Mouse (Mus musculus): ENCODE results near the gene Faxc. TPM values are rescaled to one million over a fixed set of nuclear protein-coding genes. Genes with fewer than 3 reads are reported as not detected.

Faxc gene
- total RNA-seq (2015) (not detected in 2 replicates), total RNA-seq (2017) (0.17 TPM in 1 of 2 replicates, not detected in the other)

DNA sequence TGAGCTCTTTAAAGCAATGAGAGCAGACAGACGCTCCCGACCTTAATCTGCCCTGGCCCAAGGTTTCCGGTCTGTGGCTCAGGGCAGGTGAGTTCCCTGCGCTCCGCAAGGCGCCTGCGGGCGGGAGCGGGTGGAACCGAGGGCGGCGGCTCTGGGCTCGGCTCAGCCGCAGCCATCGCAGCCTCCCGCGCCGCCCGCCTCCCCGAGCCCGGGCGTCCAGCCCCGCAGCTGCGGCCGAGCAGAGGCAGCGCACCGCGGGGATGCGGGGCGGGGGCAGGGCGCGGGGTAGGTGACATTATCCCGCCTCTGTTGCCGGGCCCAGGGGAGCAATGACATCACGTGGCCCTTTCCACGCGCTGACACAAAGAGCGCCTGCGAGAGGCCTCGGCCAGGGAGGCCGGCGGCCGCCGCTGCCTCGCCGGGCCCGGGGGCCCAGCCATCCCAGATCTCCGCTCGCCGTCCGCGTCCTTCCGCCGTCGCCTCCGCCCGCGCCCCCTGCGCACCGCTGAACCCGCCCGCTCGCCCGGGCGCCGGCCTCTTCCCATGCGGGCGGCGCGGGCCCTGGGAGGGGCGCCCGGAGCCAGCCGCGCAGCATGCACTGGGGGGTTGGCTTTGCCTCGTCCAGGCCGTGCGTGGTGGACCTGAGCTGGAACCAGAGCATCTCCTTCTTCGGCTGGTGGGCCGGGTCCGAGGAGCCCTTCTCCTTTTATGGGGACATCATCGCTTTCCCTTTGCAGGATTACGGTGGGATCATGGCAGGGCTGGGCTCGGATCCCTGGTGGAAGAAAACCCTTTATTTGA lies at the start of gene Faxc:
TSS of gene Faxc (plus strand) at position 359 of the 801 bp plus-strand sequence.
- ATAC-seq (replicated peaks; ENCODE audit: poor library complexity): peak; percentile 29; the same call in 1 of the 2 replicates

DNA sequence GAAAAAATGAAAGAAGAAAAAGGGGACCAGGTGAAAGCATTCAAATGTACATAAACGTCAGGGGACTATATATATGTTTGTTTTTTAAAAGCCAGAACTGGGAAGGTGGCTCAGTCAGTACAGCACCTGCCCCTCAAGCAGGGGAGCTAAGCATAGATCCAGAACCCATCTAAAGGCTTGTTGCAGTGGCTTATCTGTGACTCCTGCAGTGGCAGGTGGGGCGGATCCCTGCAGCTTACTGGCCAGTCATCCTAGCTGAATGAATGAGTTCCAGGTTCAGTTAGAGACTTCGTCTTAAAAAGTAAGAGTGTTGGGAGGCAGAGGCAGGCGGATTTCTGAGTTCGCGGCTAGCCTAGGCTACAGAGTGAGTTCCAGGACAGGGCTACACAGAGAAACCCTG lies 48.3 kb upstream of the Faxc start:
- no peak for ATAC-seq (replicated peaks; ENCODE audit: poor library complexity)

DNA sequence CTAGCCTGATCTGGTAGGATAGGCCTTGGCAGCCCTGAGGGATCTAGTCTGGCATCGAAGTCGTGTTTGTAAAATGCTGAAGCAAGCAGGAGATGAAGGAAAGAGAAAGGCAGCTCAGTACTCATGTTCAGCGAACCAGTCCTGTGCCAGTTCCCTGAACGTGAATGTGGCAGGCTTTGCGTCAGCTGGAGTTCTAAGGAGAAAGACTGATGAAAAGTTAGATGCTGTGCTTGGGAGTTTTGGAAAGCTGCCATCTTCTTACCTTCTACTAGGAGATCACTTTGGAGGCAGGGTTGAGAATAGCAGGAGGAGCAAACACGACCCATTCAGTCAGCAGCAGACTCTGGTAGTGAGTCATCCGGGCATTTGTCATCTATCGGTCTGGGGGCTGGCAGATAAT lies 45.3 kb upstream of the Faxc start:
- no peak for ATAC-seq (replicated peaks; ENCODE audit: poor library complexity)

DNA sequence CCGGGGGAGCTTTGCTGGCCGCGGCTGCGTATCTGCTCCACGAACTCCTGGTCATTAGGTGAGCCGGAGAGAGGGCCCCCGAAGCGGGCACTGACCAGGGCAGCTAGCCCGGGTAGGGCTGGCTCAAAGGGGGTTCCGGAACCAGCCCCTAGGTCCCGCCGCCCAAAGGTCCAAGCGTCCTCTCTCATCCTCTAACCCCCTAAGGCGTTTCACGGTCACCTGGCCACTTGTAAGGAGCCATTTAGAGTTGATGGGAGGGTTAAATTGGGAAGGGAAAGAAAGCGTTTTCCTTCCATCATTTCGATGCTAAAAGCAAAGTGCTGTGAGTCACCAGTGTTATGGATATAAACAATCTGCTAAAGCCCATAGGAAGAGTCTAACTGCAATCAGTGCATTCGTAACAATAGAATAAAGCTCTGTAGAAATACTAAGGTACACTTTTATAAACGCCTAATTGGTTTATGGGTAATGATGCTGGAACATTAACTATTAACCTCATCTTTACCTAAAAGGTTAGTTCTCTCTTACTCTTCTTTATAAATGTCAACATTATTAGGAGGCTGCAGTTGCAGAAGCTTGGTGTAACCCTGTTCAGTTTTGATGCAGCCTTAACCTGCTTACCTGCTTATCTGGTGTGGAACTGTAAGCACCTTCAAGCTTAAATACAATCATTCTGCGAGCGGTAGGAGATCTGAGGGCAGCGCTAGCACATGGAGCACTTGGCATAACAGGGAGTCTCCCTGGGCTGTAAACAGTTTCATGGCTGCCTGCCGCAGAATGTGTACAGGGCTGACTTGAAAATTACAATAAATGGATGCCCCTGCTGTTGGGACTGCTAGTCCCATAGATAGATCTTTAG lies 872 bp downstream of the Faxc start:
- no peak for ATAC-seq (replicated peaks; ENCODE audit: poor library complexity)

DNA sequence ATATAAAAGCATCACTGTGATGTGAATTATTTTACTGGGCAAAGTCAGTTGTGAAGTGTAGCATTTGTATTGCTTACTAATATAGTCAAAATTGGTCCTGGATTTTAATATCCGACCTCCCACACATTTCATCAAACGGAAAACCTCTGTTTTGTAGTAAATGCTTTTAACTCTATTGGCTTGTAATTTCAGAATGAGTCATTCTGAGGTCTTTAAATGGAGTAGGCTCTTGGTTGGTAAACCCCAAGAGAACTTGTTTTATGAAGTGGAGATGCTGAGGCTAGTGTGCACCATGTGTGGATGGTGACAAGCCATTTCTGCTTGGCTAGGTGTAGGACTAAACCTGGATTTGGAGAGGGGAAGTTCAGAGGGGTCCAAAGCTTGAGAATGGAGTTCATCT lies 4.2 kb downstream of the Faxc start:
- ATAC-seq (replicated peaks; ENCODE audit: poor library complexity): no peak

DNA sequence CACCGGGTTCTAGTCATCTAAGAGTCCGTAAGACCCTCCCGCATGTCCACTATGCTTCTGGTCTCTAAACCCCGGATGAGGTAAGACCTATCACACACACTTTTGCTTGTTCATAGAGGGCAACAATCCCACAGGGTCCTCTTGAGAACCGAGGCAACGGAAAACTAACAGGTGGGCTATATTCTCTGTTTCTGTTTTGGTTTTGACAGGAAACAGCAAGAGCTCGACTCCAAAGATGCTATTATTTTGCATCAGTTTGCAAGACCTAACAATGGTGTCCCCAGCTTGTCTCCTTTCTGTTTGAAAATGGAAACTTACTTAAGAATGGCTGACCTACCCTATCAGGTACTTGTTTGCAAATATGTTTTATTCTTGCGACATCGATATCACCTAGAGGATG lies 5.3 kb downstream of the Faxc start:
- ATAC-seq (replicated peaks; ENCODE audit: poor library complexity): no peak

DNA sequence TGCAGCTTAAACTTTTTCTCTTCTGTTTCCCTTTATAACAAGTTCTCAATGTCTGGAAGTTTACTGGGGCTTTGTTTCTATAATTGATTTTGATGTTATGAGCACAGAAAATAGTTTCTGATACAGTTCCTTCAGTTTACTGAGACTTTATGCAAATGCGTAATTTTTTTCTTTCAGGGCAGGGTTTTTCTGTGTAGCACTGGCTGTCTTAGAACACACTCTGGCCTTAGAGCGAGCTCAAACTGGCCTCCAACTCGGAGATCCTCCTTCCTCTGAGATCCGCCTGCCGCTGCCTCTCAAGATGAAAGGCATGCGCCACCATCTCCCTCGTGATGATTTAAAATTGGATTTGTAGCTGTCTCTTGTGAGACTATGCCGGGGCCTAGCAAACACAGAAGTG lies 6.8 kb downstream of the Faxc start:
- ATAC-seq (replicated peaks; ENCODE audit: poor library complexity): no peak

DNA sequence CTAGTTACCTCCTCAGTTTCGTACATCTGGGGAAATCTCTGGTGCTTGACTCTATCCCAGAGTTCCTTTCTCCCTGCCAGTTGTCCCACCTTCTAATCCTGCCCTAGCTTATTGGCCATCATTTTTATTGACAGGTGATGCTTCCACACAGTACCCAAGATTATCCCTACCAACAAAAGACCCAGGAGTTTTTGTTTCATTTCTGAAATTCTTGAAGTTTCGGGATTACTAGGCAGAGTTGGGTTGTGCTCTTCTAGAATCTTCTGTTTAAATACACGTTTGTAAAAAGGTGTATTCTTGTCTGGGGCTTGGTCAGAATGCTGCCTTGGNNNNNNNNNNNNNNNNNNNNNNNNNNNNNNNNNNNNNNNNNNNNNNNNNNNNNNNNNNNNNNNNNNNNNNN lies 13.5 kb downstream of the Faxc start:
- no peak for ATAC-seq (replicated peaks; ENCODE audit: poor library complexity)

DNA sequence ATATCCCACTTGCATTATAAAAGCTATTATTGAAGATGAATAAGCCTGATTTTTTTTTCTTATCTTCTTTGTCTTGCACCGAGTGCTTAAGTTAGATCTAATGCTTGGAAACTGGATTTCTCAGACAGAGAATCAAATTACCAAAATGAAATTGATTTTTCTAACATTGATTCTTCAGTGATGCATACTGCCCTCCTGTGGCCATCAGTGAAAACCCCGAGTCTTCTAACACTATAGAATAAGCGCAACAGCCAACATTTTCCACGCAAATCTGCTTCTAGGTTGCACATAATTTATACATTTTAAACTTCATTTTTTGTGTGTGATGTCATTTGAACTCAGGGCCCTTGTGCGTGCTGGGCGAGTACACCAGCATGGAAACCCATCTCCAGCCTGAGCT lies 20.3 kb downstream of the Faxc start:
- peak; percentile 46; the same call in 1 of the 2 replicates for ATAC-seq (replicated peaks; ENCODE audit: poor library complexity)

DNA sequence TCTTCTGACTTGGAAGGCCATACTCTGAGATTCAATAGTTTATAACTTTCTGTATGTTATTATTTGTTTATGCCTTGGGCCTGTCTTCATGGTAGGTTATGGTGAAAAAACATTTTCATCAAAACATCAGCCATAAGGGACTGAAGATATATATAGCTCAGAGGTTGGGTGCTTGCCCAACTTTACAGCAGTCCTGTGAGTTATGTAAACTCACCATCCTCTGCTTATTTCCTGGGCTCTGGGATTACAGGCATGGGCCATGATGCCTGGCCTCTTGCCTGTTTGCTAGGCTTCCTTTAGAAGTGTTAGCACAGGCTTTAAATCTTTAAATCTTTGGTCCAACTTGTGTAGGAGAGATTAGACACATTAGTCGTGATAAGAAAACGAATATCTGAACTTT lies 21.1 kb downstream of the Faxc start:
- no peak for ATAC-seq (replicated peaks; ENCODE audit: poor library complexity)

DNA sequence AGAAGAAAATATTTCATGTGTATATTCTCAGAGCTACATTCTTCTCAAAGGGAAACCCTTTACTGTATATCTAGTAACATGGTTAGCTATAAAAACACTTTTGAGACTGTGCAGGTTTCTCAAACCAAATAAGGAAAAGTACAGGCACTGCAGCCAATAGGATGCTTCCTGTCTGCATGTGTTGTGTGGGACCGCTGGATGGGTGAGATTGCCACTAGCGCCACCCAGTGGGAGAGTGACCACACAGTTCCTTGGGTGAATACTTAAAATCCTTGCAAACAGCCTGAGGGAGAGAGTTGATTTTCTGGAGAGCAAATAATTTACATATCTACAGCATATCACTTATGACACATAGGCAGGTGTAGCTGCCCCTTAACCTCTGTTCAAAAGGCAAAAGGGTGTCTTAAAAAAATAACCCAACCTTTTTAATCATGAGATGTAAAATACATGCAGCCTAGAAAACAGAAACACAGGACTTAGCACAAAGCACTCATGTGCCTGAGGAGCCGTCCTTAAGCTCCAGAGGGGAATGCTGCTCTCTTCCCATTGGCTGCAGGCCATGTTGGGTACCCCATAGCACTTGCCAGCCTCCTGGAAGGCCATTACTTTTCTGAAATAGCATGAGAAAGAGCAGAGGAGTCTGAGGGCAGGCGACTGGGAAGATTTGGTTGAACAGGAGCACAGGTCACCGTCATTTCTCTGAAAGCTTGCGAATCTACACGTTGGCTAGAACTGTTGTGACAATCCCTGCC lies 26.6 kb downstream of the Faxc start:
- peak; percentile 99 for ATAC-seq (replicated peaks; ENCODE audit: poor library complexity)

DNA sequence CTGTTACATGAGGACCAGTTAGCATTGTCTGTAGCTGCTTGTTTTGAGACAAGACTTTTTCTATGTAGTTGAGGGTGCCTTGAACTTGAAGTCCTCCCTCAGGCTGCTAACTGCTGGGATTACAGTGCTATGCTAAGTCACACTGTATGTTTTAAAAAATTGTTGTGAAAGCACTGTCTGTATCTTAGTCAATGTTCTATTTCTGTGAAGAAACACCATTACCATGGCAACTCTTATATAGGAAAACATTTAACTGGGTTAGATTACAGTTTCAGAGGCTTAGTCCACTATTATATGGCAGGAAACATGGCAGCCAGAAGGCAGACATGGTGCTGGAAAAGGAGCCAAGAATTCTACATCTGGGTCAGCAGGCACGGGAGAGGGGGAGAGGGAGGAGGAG lies 40.8 kb downstream of the Faxc start:
- ATAC-seq (replicated peaks; ENCODE audit: poor library complexity): no peak

DNA sequence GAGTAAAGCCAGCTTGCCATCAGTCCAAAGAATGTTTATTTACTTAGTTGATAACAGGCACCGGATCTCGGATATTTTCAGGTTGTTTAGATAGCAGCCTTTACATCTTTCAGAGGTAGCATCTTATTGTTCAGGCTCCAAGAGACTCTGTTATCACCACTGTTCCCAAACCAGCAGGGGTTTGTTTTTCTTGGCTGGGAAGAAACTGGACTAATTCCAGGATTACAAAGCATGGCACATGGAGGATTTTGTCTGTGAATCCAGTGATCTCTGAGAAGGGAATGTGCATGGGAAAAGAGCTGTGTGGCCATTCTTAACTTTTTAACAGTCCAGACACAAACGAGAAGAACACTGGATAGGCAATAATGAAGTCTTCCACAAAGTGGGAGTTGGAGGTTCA lies 43.0 kb downstream of the Faxc start:
- no peak for ATAC-seq (replicated peaks; ENCODE audit: poor library complexity)

DNA sequence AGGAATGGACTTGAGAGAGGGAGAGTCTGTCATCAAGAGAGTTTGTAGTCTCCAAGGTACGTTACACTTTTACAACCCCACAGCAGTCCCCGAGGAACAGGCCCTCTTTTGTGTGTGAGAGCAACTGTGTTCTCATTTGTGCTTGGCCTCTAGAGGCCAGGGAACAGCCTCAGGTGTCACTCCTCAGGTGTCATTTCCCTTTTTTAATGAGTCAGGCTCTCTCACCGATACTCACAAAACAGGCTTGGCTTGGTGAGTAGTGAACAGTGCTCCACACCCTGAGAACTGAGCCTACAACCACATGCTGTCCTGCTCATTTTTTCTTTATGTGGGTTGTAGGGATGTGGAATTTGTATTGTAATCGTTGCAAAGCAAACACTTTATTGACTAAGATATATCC lies 49.3 kb downstream of the Faxc start:
- ATAC-seq (replicated peaks; ENCODE audit: poor library complexity): no peak

DNA sequence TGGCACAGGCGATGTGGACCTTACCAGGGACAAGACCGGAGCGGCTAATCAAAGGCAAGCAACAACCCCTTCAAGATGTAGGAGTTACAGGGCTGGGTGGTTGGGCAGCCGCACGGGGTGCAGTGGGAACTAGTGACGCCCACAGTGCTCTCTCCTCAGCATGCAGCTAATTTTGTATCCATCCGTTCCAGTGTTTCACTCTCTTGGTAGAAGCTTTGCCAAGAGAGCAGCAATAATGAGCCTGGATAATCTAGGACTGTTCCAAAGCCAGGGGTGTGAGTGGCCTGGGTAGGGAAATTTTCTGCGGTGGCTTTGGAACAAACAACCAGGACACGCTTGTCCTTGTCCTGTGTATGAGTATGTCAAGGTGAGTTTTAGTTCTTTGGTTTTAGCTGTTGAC lies 51.3 kb downstream of the Faxc start:
- no peak for ATAC-seq (replicated peaks; ENCODE audit: poor library complexity)

DNA sequence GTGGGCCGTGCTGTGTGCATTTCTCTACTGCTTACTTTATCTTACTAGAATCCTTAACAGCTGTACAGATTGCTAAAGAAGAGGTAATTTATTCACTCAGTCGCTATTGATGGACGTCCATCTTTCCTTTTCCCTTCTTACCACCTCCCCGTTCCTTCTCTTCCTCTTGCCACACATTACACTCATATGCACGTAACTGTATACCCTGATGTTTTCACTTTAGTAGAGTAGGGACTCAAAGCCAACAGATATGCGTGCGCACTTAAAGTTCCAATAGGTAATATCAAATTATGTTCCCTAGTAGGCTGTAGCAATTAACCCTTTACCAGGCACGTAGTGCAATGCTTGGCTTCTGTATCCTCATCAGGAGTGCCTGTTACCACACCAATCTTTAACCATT lies 55.7 kb downstream of the Faxc start:
- no peak for ATAC-seq (replicated peaks; ENCODE audit: poor library complexity)

DNA sequence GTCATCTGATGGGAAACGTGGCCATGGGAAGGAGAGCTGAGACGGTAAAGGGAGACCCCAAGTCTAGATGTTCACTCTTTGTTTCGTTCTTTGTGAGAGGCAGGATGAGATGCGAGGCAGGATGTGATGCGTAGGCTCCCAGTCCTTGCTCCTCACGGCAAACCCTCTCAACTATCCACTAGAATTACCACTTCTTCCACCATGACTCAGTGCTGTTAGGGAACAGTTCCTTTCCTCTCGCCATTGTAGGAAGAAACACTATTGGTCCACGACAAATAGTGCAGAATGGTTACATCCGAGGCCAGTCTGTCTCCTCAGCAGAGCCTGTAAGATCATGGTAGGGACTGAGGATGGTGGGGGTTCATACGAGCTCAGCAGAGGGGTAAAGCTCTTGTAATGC lies 56.3 kb downstream of the Faxc start:
- no peak for ATAC-seq (replicated peaks; ENCODE audit: poor library complexity)

DNA sequence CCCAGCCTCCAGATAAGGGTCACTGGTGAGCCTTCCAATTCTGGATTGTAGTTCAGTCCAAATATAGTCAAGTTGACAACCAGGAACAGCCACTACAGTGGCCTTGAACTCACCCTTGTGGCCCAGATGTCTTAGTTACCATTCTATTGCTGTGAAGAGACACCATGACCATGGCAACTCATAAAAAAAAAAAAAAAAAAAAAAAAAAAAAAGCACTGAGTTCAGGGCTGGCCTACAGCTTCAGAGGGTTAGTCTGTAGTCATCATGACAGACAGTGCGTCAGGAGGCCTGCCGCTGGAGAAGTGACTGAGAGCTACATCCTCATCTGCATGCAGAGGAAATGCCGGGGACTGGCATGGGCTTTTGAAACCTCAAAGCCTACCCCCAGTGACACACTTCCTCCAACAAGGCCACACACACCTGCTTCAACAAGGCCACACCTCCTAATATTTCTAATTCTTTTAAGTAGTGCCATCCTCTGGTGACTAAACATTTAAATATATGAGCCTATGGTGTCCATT lies 58.5 kb downstream of the Faxc start:
- no peak for ATAC-seq (replicated peaks; ENCODE audit: poor library complexity)

DNA sequence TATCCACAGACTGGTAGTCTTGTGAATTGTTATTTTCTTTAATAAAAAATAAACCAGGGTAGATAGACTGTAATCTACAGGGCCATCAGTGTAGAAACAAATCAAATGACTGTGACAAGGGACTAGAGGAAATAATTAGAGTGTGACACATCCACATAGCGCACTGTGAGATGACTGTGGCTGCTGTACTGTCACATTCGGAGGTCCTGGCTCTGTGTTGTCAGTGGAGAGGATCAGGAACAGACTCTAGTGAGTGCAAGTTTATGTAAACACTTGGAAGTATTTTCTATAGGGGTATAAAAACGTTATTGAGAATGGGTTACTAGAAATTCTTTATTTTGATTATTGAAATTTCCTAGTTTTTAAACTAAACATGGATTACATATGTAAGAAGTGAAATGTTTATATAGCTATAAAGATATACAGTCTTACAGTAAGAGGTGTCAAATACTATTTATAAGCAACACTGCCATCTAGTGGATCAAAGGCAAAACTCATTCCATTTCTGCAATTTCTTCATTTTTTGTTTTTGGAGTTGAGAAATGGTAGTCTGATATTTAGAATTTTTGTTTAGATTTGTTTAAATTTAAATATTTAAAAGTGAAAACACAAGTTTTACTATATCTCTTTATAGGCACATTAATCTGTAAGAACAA lies 59.6 kb downstream of the Faxc start:
- ATAC-seq (replicated peaks; ENCODE audit: poor library complexity): peak; percentile 48; the same call in 1 of the 2 replicates

DNA sequence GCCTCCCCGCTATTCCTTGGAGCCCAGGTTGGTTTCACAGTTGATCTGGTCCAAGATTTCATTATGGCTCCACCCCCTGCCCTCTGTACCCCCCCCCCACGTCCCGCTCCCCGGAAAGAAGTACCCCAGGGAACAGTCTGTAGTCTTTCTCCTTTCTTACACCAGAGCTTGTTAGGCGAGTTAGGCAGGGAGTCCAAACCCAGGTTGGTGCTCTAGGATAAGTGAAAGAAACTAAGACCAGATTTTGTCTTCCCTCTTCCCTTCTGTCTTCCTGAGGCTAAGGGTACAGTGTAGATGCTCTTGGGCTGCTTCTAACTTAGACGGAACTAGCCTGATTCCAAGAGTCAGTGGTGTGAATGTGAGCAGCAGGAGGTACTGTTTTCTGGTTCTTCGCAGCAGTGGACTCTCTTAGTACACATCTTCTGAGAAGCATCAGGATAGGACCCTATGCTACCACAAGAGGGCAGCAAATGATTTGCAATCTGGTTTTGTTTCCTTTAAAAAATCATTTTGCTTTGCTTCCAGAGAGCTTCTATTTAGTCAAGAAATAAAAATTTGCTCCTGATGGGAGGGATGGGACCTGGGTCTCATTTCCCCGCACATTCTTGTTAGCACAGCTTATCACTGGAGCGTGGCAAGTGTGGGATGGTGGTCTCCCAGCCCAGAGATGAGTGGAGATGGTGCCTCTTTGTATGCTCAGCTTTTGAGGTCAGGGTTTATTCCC lies 86.7 kb downstream of the Faxc start:
- peak; percentile 54; the same call in 1 of the 2 replicates for ATAC-seq (replicated peaks; ENCODE audit: poor library complexity)

Measured in megakaryocyte progenitor cell, adult 5-6 weeks (primary cell).